Mouse (Mus musculus) ES-E14 (cell line): Measurements from ENCODE around the gene Acin1.

Experiments used
- CHD2 ChIP-seq: IDR thresholded peaks from 2 replicates; pipeline ENCODE4 v1.6.1; 2014; ENCODE audit warnings: mild to moderate bottlenecking, low read depth, low read length, inconsistent platforms
- MAFK ChIP-seq: IDR thresholded peaks from 2 replicates; pipeline ENCODE4 v1.6.1; 2014; ENCODE audit warnings: mild to moderate bottlenecking, low read depth, low read length, inconsistent platforms; ENCODE audit not compliant: insufficient read depth
- ZC3H11A ChIP-seq: IDR thresholded peaks from 2 replicates; pipeline ENCODE4 v1.6.1; 2012; ENCODE audit warnings: low read depth, mild to moderate bottlenecking, inconsistent platforms, low read length, borderline replicate concordance

GRCm38 (mm10) chr14:54728823-54729653, 42.3 kb upstream of the Acin1 start:
- TF ChIP-seq ZC3H11A = no peak
- TF ChIP-seq MAFK = no peak
- no peak for TF ChIP-seq CHD2
